Mouse (Mus musculus): ENCODE data around the gene Pomgnt1. TPM values are rescaled to one million over a fixed set of nuclear protein-coding genes. Genes with fewer than 3 reads are reported as not detected.

Pomgnt1 gene
- polyA plus RNA-seq, 1 experiment from 2014 or later, result 66.1 TPM

Other genes starting within 250 kb of the Pomgnt1 start
- not detected in 2 replicates for gene Kncn, start 239.4 kb upstream of the Pomgnt1 start, polyA plus RNA-seq (2015; fragmentation: Nextera tagmentation; extraction: Ambion mirVana)
- not detected in 2 replicates for gene 6430628N08Rik, start 233.2 kb upstream of the Pomgnt1 start, polyA plus RNA-seq (2015; fragmentation: Nextera tagmentation; extraction: Ambion mirVana)
- 0.05 TPM in 1 of 2 replicates, not detected in the other for gene Dmbx1, start 183.9 kb upstream of the Pomgnt1 start, polyA plus RNA-seq (2015; fragmentation: Nextera tagmentation; extraction: Ambion mirVana)
- gene Faah, start 105.9 kb upstream of the Pomgnt1 start, polyA plus RNA-seq (2015; fragmentation: Nextera tagmentation; extraction: Ambion mirVana), result 8.9 and 10.2 TPM in 2 replicates
- 24.6 and 24.8 TPM in 2 replicates for gene Nsun4, start 70.0 kb upstream of the Pomgnt1 start, polyA plus RNA-seq (2015; fragmentation: Nextera tagmentation; extraction: Ambion mirVana)
- 469 and 488 TPM in 2 replicates for gene Uqcrh, start 48.8 kb upstream of the Pomgnt1 start, polyA plus RNA-seq (2015; fragmentation: Nextera tagmentation; extraction: Ambion mirVana)
- 70.9 and 71.5 TPM in 2 replicates for gene Lrrc41, start 48.6 kb upstream of the Pomgnt1 start, polyA plus RNA-seq (2015; fragmentation: Nextera tagmentation; extraction: Ambion mirVana)
- gene Rad54l, start 150 bp upstream of the Pomgnt1 start, polyA plus RNA-seq (2015; fragmentation: Nextera tagmentation; extraction: Ambion mirVana), result 34.5 and 34.7 TPM in 2 replicates
- 2.8 and 3.3 TPM in 2 replicates for gene Lurap1, start 27.5 kb downstream of the Pomgnt1 start, polyA plus RNA-seq (2015; fragmentation: Nextera tagmentation; extraction: Ambion mirVana)
- 10.6 and 13.3 TPM in 2 replicates for gene Tspan1, start 43.8 kb downstream of the Pomgnt1 start, polyA plus RNA-seq (2015; fragmentation: Nextera tagmentation; extraction: Ambion mirVana)
- gene 1700042G07Rik, start 49.5 kb downstream of the Pomgnt1 start, polyA plus RNA-seq (2015; fragmentation: Nextera tagmentation; extraction: Ambion mirVana), result not detected in 2 replicates
- gene Gm49337, start 49.5 kb downstream of the Pomgnt1 start, polyA plus RNA-seq (2015; fragmentation: Nextera tagmentation; extraction: Ambion mirVana), result not detected in 2 replicates
- gene Pik3r3, start 97.8 kb downstream of the Pomgnt1 start, polyA plus RNA-seq (2015; fragmentation: Nextera tagmentation; extraction: Ambion mirVana), result 24.5 and 24.6 TPM in 2 replicates

Measured in lung, embryonic 15.5 days (tissue).